Mouse (Mus musculus): ENCODE data around the gene Olfr8.
"Not testable (repeated sequence)": the region's sequence is repeated elsewhere in the genome, so short reads cannot be mapped to it uniquely, and the experiment has no call there.

The Olfr8 gene

DNA sequence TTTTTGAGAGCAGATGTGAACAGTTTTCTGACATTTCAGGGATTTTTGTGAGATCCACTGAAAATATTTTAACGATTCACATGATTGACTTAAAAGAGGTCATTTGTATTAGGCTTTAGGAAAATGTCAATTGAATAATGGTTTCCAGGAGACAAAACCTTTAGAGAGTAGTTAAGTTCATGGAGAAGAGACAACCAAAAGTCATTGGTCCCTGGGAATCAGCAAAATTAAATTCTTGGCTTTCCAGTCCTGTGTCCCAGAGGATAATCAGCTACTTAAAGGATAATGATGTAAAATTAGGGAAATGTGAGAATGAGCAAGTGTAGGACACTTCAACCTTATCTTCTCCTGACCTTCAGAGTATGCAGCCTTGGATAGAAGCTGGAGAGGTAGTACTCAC lies at the start of gene Olfr8:
Olfr8 (plus strand) TSS at position 301 of the 400 bp plus-strand sequence.
- DNase-seq (ENCODE audit: extremely low read depth, low read depth, low spot score): not testable (repeated sequence)

DNA sequence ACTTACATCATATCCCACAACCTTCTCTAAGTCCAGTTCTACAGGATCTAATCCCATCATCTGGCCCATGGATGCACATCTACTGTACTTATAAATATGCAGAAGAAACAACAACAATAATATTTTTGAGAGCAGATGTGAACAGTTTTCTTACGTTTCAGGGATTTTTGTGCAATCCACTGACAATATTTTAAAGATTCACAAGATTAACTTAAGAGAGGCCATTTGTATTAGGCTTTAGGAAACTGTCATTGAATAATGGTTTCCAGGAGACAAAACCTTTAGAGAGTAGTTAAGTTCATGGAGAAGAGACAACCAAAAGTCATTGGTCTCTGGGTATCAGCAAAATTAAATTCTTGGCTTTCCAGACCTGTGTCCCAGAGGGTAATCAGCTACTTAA lies 37.6 kb upstream of the Olfr8 start, which contains the start of gene Olfr1354:
Olfr1354 (plus strand) TSS at position 301 of the 400 bp plus-strand sequence.
- not testable (repeated sequence) for DNase-seq (ENCODE audit: extremely low read depth, low read depth, low spot score)

DNA sequence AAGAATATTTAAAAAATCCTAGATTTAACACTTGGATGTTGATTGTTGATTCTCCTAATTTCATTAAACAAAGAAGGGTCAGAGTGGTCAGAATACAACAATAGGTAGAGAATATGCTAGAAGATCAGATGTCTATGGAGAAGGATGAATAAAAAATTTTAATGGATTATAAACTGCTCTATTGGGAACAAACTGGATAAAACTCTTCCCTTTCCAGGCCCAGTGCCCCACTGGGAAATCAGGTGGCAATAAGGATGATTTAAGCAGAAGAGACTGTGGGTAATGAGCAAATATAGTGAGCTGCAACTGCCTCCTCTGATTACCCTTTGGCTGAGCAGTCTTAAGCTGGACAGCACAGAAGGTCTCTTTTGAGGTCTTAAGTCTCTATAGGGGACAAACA lies 12.6 kb downstream of the Olfr8 start, which contains the start of gene Olfr1353:
Olfr1353 (plus strand) TSS at position 301 of the 400 bp plus-strand sequence.
- DNase-seq (ENCODE audit: extremely low read depth, low read depth, low spot score): not testable (repeated sequence)

DNA sequence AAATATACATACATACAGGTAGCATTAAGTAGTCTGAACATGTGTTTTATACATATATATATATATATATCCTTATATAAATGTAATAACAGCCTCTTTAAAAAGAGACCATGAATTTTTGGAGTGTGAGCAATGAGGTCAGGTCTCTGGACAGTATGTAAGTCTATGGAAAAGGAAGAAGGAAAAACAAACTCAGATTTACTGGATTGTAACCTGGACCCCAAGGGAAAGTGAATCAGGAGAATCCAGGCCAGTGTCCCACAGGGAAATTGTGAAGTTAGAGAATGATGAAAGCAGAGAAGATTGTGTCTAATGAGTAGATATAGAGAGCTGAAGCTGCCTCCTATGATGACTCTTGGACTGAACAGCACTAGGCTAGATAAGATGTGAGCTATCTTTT lies 30.3 kb downstream of the Olfr8 start, which contains the start of gene Olfr1352:
Olfr1352 (plus strand) TSS at position 301 of the 400 bp plus-strand sequence.
- DNase-seq (ENCODE audit: extremely low read depth, low read depth, low spot score): no peak
